Mouse (Mus musculus): ENCODE data around the gene Ttc23. TPM values are rescaled to one million over a fixed set of nuclear protein-coding genes. Genes with fewer than 3 reads are reported as not detected.

Gene Ttc23
- polyA plus RNA-seq, 1 experiment = 1.2 TPM

- no peaks in the 10 kb centered on the region for H3K27me3 ChIP-seq (ENCODE audit: control insufficient read depth, insufficient read depth, low read length)
- H3K27ac ChIP-seq (ENCODE audit: insufficient read depth, low read length) = no peak overlapping the region
- H3K4me1 ChIP-seq (ENCODE audit: control insufficient read depth, insufficient read depth, insufficient read length) = no peaks in the 10 kb centered on the region
- WGBS = 78% methylated on average over 10 of the region's 11 CpGs
- TF ChIP-seq CTCF (IDR thresholded peaks at IDR 0.05; ENCODE audit: extremely low read depth, insufficient read depth, insufficient read length, insufficient replicate concordance) = no peak
- no peak for TF ChIP-seq POLR2A (IDR thresholded peaks at IDR 0.05; ENCODE audit: low read depth, low read length)
- DNase-seq (ENCODE audit: low read depth in 1 of 2, low spot score in 2 of 2) = no peak
- no peaks in the 10 kb centered on the region for H3K36me3 ChIP-seq (ENCODE audit: control insufficient read depth, insufficient read depth, low read length)
- H3K4me3 ChIP-seq (ENCODE audit: extremely low read depth, insufficient read depth, insufficient read length) = no peak overlapping the region
Observed at GRCm38 (mm10) chr7:67716213-67716878, 69.1 kb downstream of the Ttc23 start.

GRCm38 (mm10) chr7:67716925-67717324 lies 69.7 kb downstream of the Ttc23 start:
- H3K4me1 ChIP-seq (ENCODE audit: control insufficient read depth, insufficient read depth, insufficient read length) = no peaks in the 10 kb centered on the region
- H3K36me3 ChIP-seq (ENCODE audit: control insufficient read depth, insufficient read depth, low read length) = no peaks in the 10 kb centered on the region
- H3K27me3 ChIP-seq (ENCODE audit: control insufficient read depth, insufficient read depth, low read length) = no peaks in the 10 kb centered on the region
- TF ChIP-seq CTCF (IDR thresholded peaks at IDR 0.05; ENCODE audit: extremely low read depth, insufficient read depth, insufficient read length, insufficient replicate concordance) = no peak
- no peak for TF ChIP-seq POLR2A (IDR thresholded peaks at IDR 0.05; ENCODE audit: low read depth, low read length)
- 64% methylated on average over 10 of the region's 10 CpGs for WGBS
- DNase-seq (ENCODE audit: low read depth in 1 of 2, low spot score in 2 of 2) = no peak
- H3K4me3 ChIP-seq (ENCODE audit: extremely low read depth, insufficient read depth, insufficient read length) = no peak overlapping the region
- no peak overlapping the region for H3K27ac ChIP-seq (ENCODE audit: insufficient read depth, low read length)

- Histone ChIP-seq H3K4me1 (ENCODE audit: control insufficient read depth, insufficient read depth, insufficient read length) (no peaks in the 10 kb centered on the region), H3K27ac (ENCODE audit: insufficient read depth, low read length) (no peak overlapping the region), H3K4me3 (ENCODE audit: extremely low read depth, insufficient read depth, insufficient read length) (no peak overlapping the region), H3K36me3 (ENCODE audit: control insufficient read depth, insufficient read depth, low read length) (no peaks in the 10 kb centered on the region), H3K27me3 (ENCODE audit: control insufficient read depth, insufficient read depth, low read length) (no peaks in the 10 kb centered on the region)
- no peak for DNase-seq (ENCODE audit: low read depth in 1 of 2, low spot score in 2 of 2)
- TF ChIP-seq POLR2A (IDR thresholded peaks at IDR 0.05; ENCODE audit: low read depth, low read length) (no peak), CTCF (IDR thresholded peaks at IDR 0.05; ENCODE audit: extremely low read depth, insufficient read depth, insufficient read length, insufficient replicate concordance) (no peak)
- WGBS = 83% methylated on average over 3 of the region's 3 CpGs
Observed at GRCm38 (mm10) chr7:67717520-67717919, 70.3 kb downstream of the Ttc23 start.

GRCm38 (mm10) chr7:67718804-67719203 lies 71.6 kb downstream of the Ttc23 start:
- Histone ChIP-seq H3K4me1 (ENCODE audit: control insufficient read depth, insufficient read depth, insufficient read length) (no peaks in the 10 kb centered on the region), H3K4me3 (ENCODE audit: extremely low read depth, insufficient read depth, insufficient read length) (no peak overlapping the region), H3K27ac (ENCODE audit: insufficient read depth, low read length) (no peak overlapping the region), H3K36me3 (ENCODE audit: control insufficient read depth, insufficient read depth, low read length) (no peaks in the 10 kb centered on the region), H3K27me3 (ENCODE audit: control insufficient read depth, insufficient read depth, low read length) (no peaks in the 10 kb centered on the region)
- TF ChIP-seq POLR2A (IDR thresholded peaks at IDR 0.05; ENCODE audit: low read depth, low read length) = no peak
- TF ChIP-seq CTCF (IDR thresholded peaks at IDR 0.05; ENCODE audit: extremely low read depth, insufficient read depth, insufficient read length, insufficient replicate concordance) = no peak
- DNase-seq (ENCODE audit: low read depth in 1 of 2, low spot score in 2 of 2) = no peak
- 84% methylated on average over 8 of the region's 8 CpGs for WGBS

GRCm38 (mm10) chr7:67722163-67722562 lies 75.0 kb downstream of the Ttc23 start:
- DNase-seq (ENCODE audit: low read depth in 1 of 2, low spot score in 2 of 2) = no peak
- Histone ChIP-seq H3K27ac (ENCODE audit: insufficient read depth, low read length) (no peak overlapping the region), H3K27me3 (ENCODE audit: control insufficient read depth, insufficient read depth, low read length) (no peaks in the 10 kb centered on the region), H3K36me3 (ENCODE audit: control insufficient read depth, insufficient read depth, low read length) (no peaks in the 10 kb centered on the region), H3K4me1 (ENCODE audit: control insufficient read depth, insufficient read depth, insufficient read length) (no peaks in the 10 kb centered on the region), H3K4me3 (ENCODE audit: extremely low read depth, insufficient read depth, insufficient read length) (no peak overlapping the region)
- WGBS = 81% methylated on average over 2 of the region's 2 CpGs
- TF ChIP-seq POLR2A (IDR thresholded peaks at IDR 0.05; ENCODE audit: low read depth, low read length) = no peak
- no peak for TF ChIP-seq CTCF (IDR thresholded peaks at IDR 0.05; ENCODE audit: extremely low read depth, insufficient read depth, insufficient read length, insufficient replicate concordance)

- no peak for TF ChIP-seq CTCF (IDR thresholded peaks at IDR 0.05; ENCODE audit: extremely low read depth, insufficient read depth, insufficient read length, insufficient replicate concordance)
- no peak for TF ChIP-seq POLR2A (IDR thresholded peaks at IDR 0.05; ENCODE audit: low read depth, low read length)
- Histone ChIP-seq H3K27ac (ENCODE audit: insufficient read depth, low read length) (no peak overlapping the region), H3K36me3 (ENCODE audit: control insufficient read depth, insufficient read depth, low read length) (no peaks in the 10 kb centered on the region), H3K27me3 (ENCODE audit: control insufficient read depth, insufficient read depth, low read length) (no peaks in the 10 kb centered on the region), H3K4me1 (ENCODE audit: control insufficient read depth, insufficient read depth, insufficient read length) (no peaks in the 10 kb centered on the region), H3K4me3 (ENCODE audit: extremely low read depth, insufficient read depth, insufficient read length) (no peak overlapping the region)
- WGBS = 86% methylated on average over 4 of the region's 4 CpGs
- no peak for DNase-seq (ENCODE audit: low read depth in 1 of 2, low spot score in 2 of 2)
Observed at GRCm38 (mm10) chr7:67724536-67724935, 77.3 kb downstream of the Ttc23 start.

- H3K4me1 ChIP-seq (ENCODE audit: control insufficient read depth, insufficient read depth, insufficient read length) = no peaks in the 10 kb centered on the region
Observed at GRCm38 (mm10) chr7:67725016-67725415, 77.8 kb downstream of the Ttc23 start.

More at GRCm38 (mm10) chr7:67725016-67725415, 77.8 kb downstream of the Ttc23 start:
- Histone ChIP-seq H3K27ac (ENCODE audit: insufficient read depth, low read length) (no peak overlapping the region), H3K27me3 (ENCODE audit: control insufficient read depth, insufficient read depth, low read length) (no peaks in the 10 kb centered on the region), H3K4me3 (ENCODE audit: extremely low read depth, insufficient read depth, insufficient read length) (no peak overlapping the region), H3K36me3 (ENCODE audit: control insufficient read depth, insufficient read depth, low read length) (no peaks in the 10 kb centered on the region)
- WGBS = 91% methylated on average over 9 of the region's 9 CpGs
- no peak for DNase-seq (ENCODE audit: low read depth in 1 of 2, low spot score in 2 of 2)
- no peak for TF ChIP-seq CTCF (IDR thresholded peaks at IDR 0.05; ENCODE audit: extremely low read depth, insufficient read depth, insufficient read length, insufficient replicate concordance)
- no peak for TF ChIP-seq POLR2A (IDR thresholded peaks at IDR 0.05; ENCODE audit: low read depth, low read length)

Measured in spleen, adult 2 months (tissue).